Mouse (Mus musculus) hindbrain, embryonic 11.5 days (tissue): ENCODE measurements around the gene Sox5. TPM values are rescaled to one million over a fixed set of nuclear protein-coding genes. Genes with fewer than 3 reads are reported as not detected.

Source experiments
- ATAC-seq: fragments of 200-750 bp; cut with Nextera tagmentation; 2 replicates; pipeline ENCODE4 v1.8.0; 2017; ENCODE audit warnings: mild to moderate bottlenecking, moderate TSS enrichment, moderate library complexity; ENCODE audit not compliant: low FRiP score
- DNase-seq: peaks from one replicate; pipeline ENCODE4 v3.0.0-alpha.2; 2015; ENCODE audit warnings: low spot score
- H3K27ac ChIP-seq: fragments of 300-500 bp; sonication (generic); 2 replicates; pipeline ENCODE4 v1.5.1; 2014; ENCODE audit warnings: mild to moderate bottlenecking, low read depth, low read length
- H3K27me3 ChIP-seq: fragments of 300-500 bp; sonication (generic); 2 replicates; pipeline ENCODE4 v1.6.1; 2014; ENCODE audit warnings: mild to moderate bottlenecking, low read length, moderate library complexity, mixed read lengths; ENCODE audit not compliant: control insufficient read depth, insufficient read depth
- H3K36me3 ChIP-seq: fragments of 300-500 bp; sonication (generic); 2 replicates; pipeline ENCODE4 v1.6.1; 2014; ENCODE audit warnings: mild to moderate bottlenecking, low read length, moderate library complexity, mixed read lengths; ENCODE audit not compliant: control insufficient read depth, insufficient read depth
- H3K4me1 ChIP-seq: fragments of 300-500 bp; sonication (generic); replicated peaks from 2 replicates; pipeline ENCODE4 v1.6.1; 2014; ENCODE audit warnings: low read length, mixed read lengths; ENCODE audit not compliant: control insufficient read depth, insufficient read depth
- H3K4me2 ChIP-seq: fragments of 300-500 bp; sonication (generic); replicated peaks from 2 replicates; pipeline ENCODE4 v1.6.1; 2014; ENCODE audit warnings: mild to moderate bottlenecking, low read depth, low read length
- H3K4me3 ChIP-seq: fragments of 300-500 bp; sonication (generic); 2 replicates; pipeline ENCODE4 v1.5.1; 2014; ENCODE audit warnings: low read depth, low read length
- H3K9ac ChIP-seq: fragments of 300-500 bp; sonication (generic); 2 replicates; pipeline ENCODE4 v1.6.1; 2014; ENCODE audit warnings: low read depth, low read length
- H3K9me3 ChIP-seq: fragments of 300-500 bp; sonication (generic); 2 replicates; pipeline ENCODE4 v1.6.1; 2016; ENCODE audit warnings: low read length; ENCODE audit not compliant: control insufficient read depth
- WGBS: fragments of 180-500 bp; shearing (Covaris S2); extraction: QIAGEN DNeasy Blood & Tissue Kit; methylation state at CpG from one replicate; pipeline ENCODE4 v1.1.7; 2014; 5-methylcytosine and 5-hydroxymethylcytosine counted together
- polyA plus RNA-seq: library from polyadenylated mRNA; unstranded; fragments of >200 nt; fragmentation: Nextera tagmentation; extraction: Ambion mirVana; gene quantifications from 2 replicates; pipeline ENCODE4 v1.2.1, GENCODE M21; 2014

Sox5 gene
- polyA plus RNA-seq, 1 experiment from 2014 or later = 35.0 TPM

GRCm38 (mm10) chr6:144052487-144052886, 729.3 kb downstream of the Sox5 start:
- Histone ChIP-seq H3K9me3 (no peaks in the 10 kb centered on the region), H3K4me3 (no peak overlapping the region), H3K36me3 (no peaks in the 10 kb centered on the region), H3K4me1 (no peaks in the 10 kb centered on the region), H3K27me3 (no peaks in the 10 kb centered on the region), H3K4me2 (no peak overlapping the region), H3K9ac (no peak overlapping the region), H3K27ac (no peak overlapping the region)
- DNase-seq (no peak), ATAC-seq (no peak)
- 59% methylated on average over 5 of the region's 5 CpGs for WGBS

GRCm38 (mm10) chr6:144051316-144051715, 730.5 kb downstream of the Sox5 start:
- H3K27me3 ChIP-seq = no peaks in the 10 kb centered on the region
- ATAC-seq = no peak
- no peaks in the 10 kb centered on the region for H3K4me1 ChIP-seq
- no peaks in the 10 kb centered on the region for H3K9me3 ChIP-seq
- no peak overlapping the region for H3K4me3 ChIP-seq
- no peak for DNase-seq
- 92% methylated on average over 5 of the region's 5 CpGs for WGBS
- no peaks in the 10 kb centered on the region for H3K36me3 ChIP-seq
- H3K4me2 ChIP-seq = no peak overlapping the region
- no peak overlapping the region for H3K27ac ChIP-seq
- no peak overlapping the region for H3K9ac ChIP-seq

GRCm38 (mm10) chr6:144048201-144048924, 733.4 kb downstream of the Sox5 start:
- ATAC-seq = no peak
- no peak overlapping the region for H3K4me3 ChIP-seq
- H3K36me3 ChIP-seq = no peaks in the 10 kb centered on the region
- H3K9me3 ChIP-seq = no peaks in the 10 kb centered on the region
- H3K27me3 ChIP-seq = no peaks in the 10 kb centered on the region
- no peak overlapping the region for H3K9ac ChIP-seq
- DNase-seq = no peak
- no peak overlapping the region for H3K4me2 ChIP-seq
- H3K27ac ChIP-seq = no peak overlapping the region
- 86% methylated on average over 3 of the region's 3 CpGs for WGBS
- 0 out of 2 replicates have a peak, but pooled peaks cover 3% of the 10 kb centered on the region for H3K4me1 ChIP-seq

- Histone ChIP-seq H3K4me3 (no peak overlapping the region), H3K27me3 (no peaks in the 10 kb centered on the region), H3K9me3 (no peaks in the 10 kb centered on the region), H3K9ac (0 out of 2 replicates have a peak overlapping the region, but pooled peaks have one; percentile 20), H3K4me1 (peaks cover 3% of the 10 kb centered on the region; the same call in 1 of the 2 replicates), H3K4me2 (no peak overlapping the region), H3K36me3 (no peaks in the 10 kb centered on the region), H3K27ac (no peak overlapping the region)
- DNase-seq (no peak), ATAC-seq (no peak)
- WGBS = 56% methylated on average over 9 of the region's 9 CpGs
Observed at GRCm38 (mm10) chr6:144045503-144045902, 736.3 kb downstream of the Sox5 start.

GRCm38 (mm10) chr6:144044381-144044780, 737.4 kb downstream of the Sox5 start:
- no peak for ATAC-seq
- no peak overlapping the region for H3K4me2 ChIP-seq
- H3K4me1 ChIP-seq = peaks cover 5% of the 10 kb centered on the region; the same call in 1 of the 2 replicates
- H3K9me3 ChIP-seq = no peaks in the 10 kb centered on the region
- no peak overlapping the region for H3K9ac ChIP-seq
- H3K27me3 ChIP-seq = no peaks in the 10 kb centered on the region
- H3K4me3 ChIP-seq = no peak overlapping the region
- H3K27ac ChIP-seq = no peak overlapping the region
- H3K36me3 ChIP-seq = no peaks in the 10 kb centered on the region
- WGBS = 90% methylated on average over 3 of the region's 3 CpGs
- no peak for DNase-seq

- no peak overlapping the region for H3K27ac ChIP-seq
- no peaks in the 10 kb centered on the region for H3K36me3 ChIP-seq
- H3K4me3 ChIP-seq = no peak overlapping the region
- no peaks in the 10 kb centered on the region for H3K9me3 ChIP-seq
- peaks cover 7% of the 10 kb centered on the region; the same call in 1 of the 2 replicates for H3K4me1 ChIP-seq
- ATAC-seq (no peak), DNase-seq (no peak)
- no peak overlapping the region for H3K9ac ChIP-seq
- H3K27me3 ChIP-seq = no peaks in the 10 kb centered on the region
- WGBS = 25% methylated on average over 5 of the region's 5 CpGs
- H3K4me2 ChIP-seq = no peak overlapping the region
Observed at GRCm38 (mm10) chr6:144042936-144043335, 738.8 kb downstream of the Sox5 start.

GRCm38 (mm10) chr6:144041941-144042340, 739.8 kb downstream of the Sox5 start:
- Histone ChIP-seq H3K9me3 (no peaks in the 10 kb centered on the region), H3K4me1 (peaks cover 7% of the 10 kb centered on the region; the same call in 1 of the 2 replicates), H3K9ac (no peak overlapping the region), H3K27ac (no peak overlapping the region), H3K36me3 (no peaks in the 10 kb centered on the region), H3K4me2 (no peak overlapping the region), H3K4me3 (no peak overlapping the region), H3K27me3 (no peaks in the 10 kb centered on the region)
- WGBS = 70% methylated on average over 9 of the region's 9 CpGs
- no peak for DNase-seq
- no peak for ATAC-seq

- Histone ChIP-seq H3K27ac (no peak overlapping the region), H3K36me3 (no peaks in the 10 kb centered on the region), H3K9ac (no peak overlapping the region), H3K4me1 (peaks cover 7% of the 10 kb centered on the region; the same call in 1 of the 2 replicates), H3K4me2 (no peak overlapping the region), H3K9me3 (no peaks in the 10 kb centered on the region), H3K4me3 (no peak overlapping the region), H3K27me3 (no peaks in the 10 kb centered on the region)
- 68% methylated on average over 5 of the region's 5 CpGs for WGBS
- DNase-seq = no peak
- no peak for ATAC-seq
Observed at GRCm38 (mm10) chr6:144041188-144041587, 740.6 kb downstream of the Sox5 start.

GRCm38 (mm10) chr6:144040349-144040748, 741.4 kb downstream of the Sox5 start:
- Histone ChIP-seq H3K27ac (no peak overlapping the region), H3K27me3 (no peaks in the 10 kb centered on the region), H3K9me3 (no peaks in the 10 kb centered on the region), H3K4me1 (peaks cover 4% of the 10 kb centered on the region; the same call in 1 of the 2 replicates), H3K36me3 (no peaks in the 10 kb centered on the region), H3K9ac (no peak overlapping the region), H3K4me2 (no peak overlapping the region), H3K4me3 (no peak overlapping the region)
- ATAC-seq = no peak
- DNase-seq = no peak
- WGBS = 94% methylated on average over 7 of the region's 7 CpGs
